Mouse (Mus musculus): ENCODE measurements around the gene Ddt.

DNA sequence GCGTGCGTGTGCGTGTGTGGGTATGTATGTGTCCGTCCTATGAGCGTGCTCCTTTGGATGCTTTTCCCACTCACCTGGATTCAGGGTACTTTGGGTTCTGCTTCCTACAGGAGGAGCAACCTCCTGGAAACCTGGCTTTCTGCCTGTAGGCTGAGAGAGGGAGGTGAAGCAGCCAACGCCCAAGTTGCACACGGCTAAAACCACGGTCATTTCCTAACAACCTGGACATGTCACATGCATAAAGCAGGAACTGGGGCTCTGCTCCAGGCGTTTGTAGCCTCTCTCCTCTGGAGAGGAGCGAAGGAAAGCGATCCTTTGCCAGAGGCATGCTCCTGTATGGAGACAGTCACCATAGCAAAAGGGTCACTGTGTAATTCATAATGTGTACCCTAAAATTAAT is 16.5 kb downstream of the Ddt start:
- TF ChIP-seq CTCF (IDR thresholded peaks at IDR 0.05; ENCODE audit: insufficient read depth, low read length): no peak
- TF ChIP-seq POLR2A (IDR thresholded peaks at IDR 0.05; ENCODE audit: borderline replicate concordance, extremely low read depth, low read depth, low read length): no peak

Data from lung, adult 2 months (tissue).